Mouse (Mus musculus): Measurements from ENCODE around the gene Cops6. TPM values are rescaled to one million over a fixed set of nuclear protein-coding genes. Genes with fewer than 3 reads are reported as not detected.

The Cops6 gene
- polyA plus RNA-seq, 1 experiment from 2014 or later: 242 TPM

- H3K27ac ChIP-seq (replicated peaks in 1 of 2; ENCODE audit: control insufficient read depth in 1 of 2, insufficient read depth in 1 of 2, low read depth in 2 of 2, low read length in 2 of 2): no peak overlapping the region
- no peak overlapping the region for H3K4me3 ChIP-seq (ENCODE audit: control insufficient read depth in 1 of 2, insufficient read depth in 1 of 2, low read depth in 1 of 2, low read length in 2 of 2)
- H3K9ac ChIP-seq (ENCODE audit: low read length): no peak overlapping the region
- H3K36me3 ChIP-seq (ENCODE audit: control insufficient read depth, insufficient read depth, low read length): peaks cover 79% of the 10 kb centered on the region
- WGBS: 72% methylated on average over 8 of the region's 8 CpGs
- no peak for ATAC-seq (ENCODE audit: insufficient number of reproducible peaks, insufficient read depth, low FRiP score, low read depth)
- peaks cover 0 to 17% of the 10 kb centered on the region in 2 experiments; a peak in 2 of 4 replicates for H3K4me1 ChIP-seq (ENCODE audit: control insufficient read depth in 2 of 2, insufficient read depth in 2 of 2, low read length in 2 of 2)
- H3K27me3 ChIP-seq (ENCODE audit: control insufficient read depth, insufficient read depth, low read length): no peaks in the 10 kb centered on the region
- H3K9me3 ChIP-seq (ENCODE audit: control insufficient read depth, low read length): no peaks in the 10 kb centered on the region
- H3K4me2 ChIP-seq (ENCODE audit: low read length): no peak overlapping the region
Measured at GRCm38 (mm10) chr5:138165594-138165993, 4.7 kb downstream of the Cops6 start.

GRCm38 (mm10) chr5:138170936-138171561, 10.2 kb downstream of the Cops6 start:
- peak overlapping the region; percentile 63 to 75 for H3K4me3 ChIP-seq (ENCODE audit: control insufficient read depth in 1 of 2, insufficient read depth in 1 of 2, low read depth in 1 of 2, low read length in 2 of 2)
- peak; percentile 87 for ATAC-seq (ENCODE audit: insufficient number of reproducible peaks, insufficient read depth, low FRiP score, low read depth)
- H3K4me2 ChIP-seq (ENCODE audit: low read length): peak overlapping the region; percentile 94
- peaks cover 3 to 17% of the 10 kb centered on the region in 2 experiments; a peak in 3 of 4 replicates for H3K4me1 ChIP-seq (ENCODE audit: control insufficient read depth in 2 of 2, insufficient read depth in 2 of 2, low read length in 2 of 2)
- H3K9me3 ChIP-seq (ENCODE audit: control insufficient read depth, low read length): no peaks in the 10 kb centered on the region
- H3K9ac ChIP-seq (ENCODE audit: low read length): peak overlapping the region; percentile 84
- peak overlapping the region; percentile 89 to 90 for H3K27ac ChIP-seq (replicated peaks in 1 of 2; ENCODE audit: control insufficient read depth in 1 of 2, insufficient read depth in 1 of 2, low read depth in 2 of 2, low read length in 2 of 2)
- WGBS: under 1% methylated on average over 47 of the region's 47 CpGs
- H3K27me3 ChIP-seq (ENCODE audit: control insufficient read depth, insufficient read depth, low read length): no peaks in the 10 kb centered on the region
- H3K36me3 ChIP-seq (ENCODE audit: control insufficient read depth, insufficient read depth, low read length): peaks cover 62% of the 10 kb centered on the region

- Histone ChIP-seq H3K4me2 (ENCODE audit: low read length) (peak within 1 kb of the TSS; percentile 94), H3K27me3 (ENCODE audit: control insufficient read depth, insufficient read depth, low read length) (no peaks in the 10 kb centered on the region), H3K9ac (ENCODE audit: low read length) (peak within 1 kb of the TSS; percentile 84), H3K36me3 (ENCODE audit: control insufficient read depth, insufficient read depth, low read length) (peaks cover 62% of the 10 kb centered on the region), H3K27ac (replicated peaks in 1 of 2; ENCODE audit: control insufficient read depth in 1 of 2, insufficient read depth in 1 of 2, low read depth in 2 of 2, low read length in 2 of 2) (peak within 1 kb of the TSS; percentile 91 to 95), H3K4me1 (ENCODE audit: control insufficient read depth in 2 of 2, insufficient read depth in 2 of 2, low read length in 2 of 2) (peaks cover 3 to 17% of the 10 kb centered on the region in 2 experiments; a peak in 3 of 4 replicates), H3K4me3 (ENCODE audit: control insufficient read depth in 1 of 2, insufficient read depth in 1 of 2, low read depth in 1 of 2, low read length in 2 of 2) (peak within 1 kb of the TSS; percentile 63 to 75), H3K9me3 (ENCODE audit: control insufficient read depth, low read length) (no peaks in the 10 kb centered on the region)
- under 1% methylated on average over 54 of the region's 54 CpGs for WGBS
- peak; percentile 91 for ATAC-seq (ENCODE audit: insufficient number of reproducible peaks, insufficient read depth, low FRiP score, low read depth)
Measured at GRCm38 (mm10) chr5:138171695-138172491, 11.0 kb downstream of the Cops6 start, which contains the start of the genes Ap4m1 and Mcm7. TSS of gene Ap4m1 (plus strand) at chr5:138172002. TSS of gene Mcm7 (minus strand) at chr5:138172422.

- Histone ChIP-seq H3K4me3 (ENCODE audit: control insufficient read depth in 1 of 2, insufficient read depth in 1 of 2, low read depth in 1 of 2, low read length in 2 of 2) (no peak overlapping the region), H3K4me2 (ENCODE audit: low read length) (no peak overlapping the region), H3K36me3 (ENCODE audit: control insufficient read depth, insufficient read depth, low read length) (peaks cover 62% of the 10 kb centered on the region), H3K27me3 (ENCODE audit: control insufficient read depth, insufficient read depth, low read length) (no peaks in the 10 kb centered on the region), H3K4me1 (ENCODE audit: control insufficient read depth in 2 of 2, insufficient read depth in 2 of 2, low read length in 2 of 2) (peaks cover 3 to 17% of the 10 kb centered on the region in 2 experiments; a peak in 3 of 4 replicates), H3K9ac (ENCODE audit: low read length) (no peak overlapping the region), H3K27ac (replicated peaks in 1 of 2; ENCODE audit: control insufficient read depth in 1 of 2, insufficient read depth in 1 of 2, low read depth in 2 of 2, low read length in 2 of 2) (no peak overlapping the region), H3K9me3 (ENCODE audit: control insufficient read depth, low read length) (no peaks in the 10 kb centered on the region)
- no peak for ATAC-seq (ENCODE audit: insufficient number of reproducible peaks, insufficient read depth, low FRiP score, low read depth)
- 82% methylated on average over 3 of the region's 3 CpGs for WGBS
Measured at GRCm38 (mm10) chr5:138173217-138173616, 12.3 kb downstream of the Cops6 start.

- Histone ChIP-seq H3K4me1 (ENCODE audit: control insufficient read depth in 2 of 2, insufficient read depth in 2 of 2, low read length in 2 of 2) (peaks cover 5 to 11% of the 10 kb centered on the region in 2 experiments; a peak in 2 of 4 replicates), H3K4me3 (ENCODE audit: control insufficient read depth in 1 of 2, insufficient read depth in 1 of 2, low read depth in 1 of 2, low read length in 2 of 2) (peak within 1 kb of the TSS; percentile 73 to 91), H3K9me3 (ENCODE audit: control insufficient read depth, low read length) (no peaks in the 10 kb centered on the region), H3K4me2 (ENCODE audit: low read length) (peak within 1 kb of the TSS; percentile 72), H3K27ac (replicated peaks in 1 of 2; ENCODE audit: control insufficient read depth in 1 of 2, insufficient read depth in 1 of 2, low read depth in 2 of 2, low read length in 2 of 2) (peak within 1 kb of the TSS; percentile 65 to 74), H3K36me3 (ENCODE audit: control insufficient read depth, insufficient read depth, low read length) (peaks cover 36% of the 10 kb centered on the region), H3K27me3 (ENCODE audit: control insufficient read depth, insufficient read depth, low read length) (no peaks in the 10 kb centered on the region), H3K9ac (ENCODE audit: low read length) (peak within 1 kb of the TSS; percentile 84)
- under 1% methylated on average over 31 of the region's 31 CpGs for WGBS
- ATAC-seq (ENCODE audit: insufficient number of reproducible peaks, insufficient read depth, low FRiP score, low read depth): peak; percentile 87
Measured at GRCm38 (mm10) chr5:138186950-138187638, 26.2 kb downstream of the Cops6 start, which contains the start of the genes Taf6 and Cnpy4. TSS of gene Taf6 (minus strand) at chr5:138187451. TSS of gene Cnpy4 (plus strand) at chr5:138187485.

GRCm38 (mm10) chr5:138187661-138188306, 26.9 kb downstream of the Cops6 start:
- Histone ChIP-seq H3K4me2 (ENCODE audit: low read length) (peak overlapping the region; percentile 72), H3K27ac (replicated peaks in 1 of 2; ENCODE audit: control insufficient read depth in 1 of 2, insufficient read depth in 1 of 2, low read depth in 2 of 2, low read length in 2 of 2) (peak overlapping the region; percentile 65 to 74), H3K9me3 (ENCODE audit: control insufficient read depth, low read length) (no peaks in the 10 kb centered on the region), H3K4me3 (ENCODE audit: control insufficient read depth in 1 of 2, insufficient read depth in 1 of 2, low read depth in 1 of 2, low read length in 2 of 2) (peak overlapping the region; percentile 68 to 73), H3K27me3 (ENCODE audit: control insufficient read depth, insufficient read depth, low read length) (no peaks in the 10 kb centered on the region), H3K36me3 (ENCODE audit: control insufficient read depth, insufficient read depth, low read length) (peaks cover 36% of the 10 kb centered on the region), H3K9ac (ENCODE audit: low read length) (peak overlapping the region; percentile 84), H3K4me1 (ENCODE audit: control insufficient read depth in 2 of 2, insufficient read depth in 2 of 2, low read length in 2 of 2) (peaks cover 5 to 11% of the 10 kb centered on the region in 2 experiments; a peak in 2 of 4 replicates)
- WGBS: under 1% methylated on average over 10 of the region's 10 CpGs
- ATAC-seq (ENCODE audit: insufficient number of reproducible peaks, insufficient read depth, low FRiP score, low read depth): peak; percentile 72
